Mouse (Mus musculus) fat pad, adult 2 months (tissue): ENCODE data around the gene Fam50b.

Experiments used
- DNase-seq: peaks from one replicate; pipeline ENCODE4 v3.0.0-alpha.2; 2011; ENCODE audit warnings: low read depth, low spot score; ENCODE audit errors: extremely low read depth

The Fam50b gene

DNA sequence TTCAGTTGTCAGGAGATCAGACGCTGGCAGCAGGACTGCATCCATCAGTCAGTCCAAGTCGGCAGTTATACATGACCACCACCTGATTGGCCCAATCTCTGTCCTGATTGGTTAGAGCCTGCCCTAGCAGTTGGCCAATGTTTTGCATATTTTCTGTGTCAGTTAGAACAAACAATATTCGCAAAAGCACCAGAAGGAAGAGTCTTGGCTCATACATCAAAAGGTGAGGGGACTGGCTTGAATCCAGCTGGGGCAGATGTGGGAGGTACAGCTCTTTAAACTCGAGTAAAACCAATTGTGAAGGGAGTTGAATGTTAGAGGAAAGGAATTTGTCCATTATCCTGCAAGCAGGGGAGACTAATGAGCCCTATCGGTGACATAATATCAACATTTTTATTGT lies at the start of gene Fam50b:
TSS of gene Fam50b (plus strand) at position 165 of the 400 bp plus-strand sequence.
- no peak for DNase-seq

DNA sequence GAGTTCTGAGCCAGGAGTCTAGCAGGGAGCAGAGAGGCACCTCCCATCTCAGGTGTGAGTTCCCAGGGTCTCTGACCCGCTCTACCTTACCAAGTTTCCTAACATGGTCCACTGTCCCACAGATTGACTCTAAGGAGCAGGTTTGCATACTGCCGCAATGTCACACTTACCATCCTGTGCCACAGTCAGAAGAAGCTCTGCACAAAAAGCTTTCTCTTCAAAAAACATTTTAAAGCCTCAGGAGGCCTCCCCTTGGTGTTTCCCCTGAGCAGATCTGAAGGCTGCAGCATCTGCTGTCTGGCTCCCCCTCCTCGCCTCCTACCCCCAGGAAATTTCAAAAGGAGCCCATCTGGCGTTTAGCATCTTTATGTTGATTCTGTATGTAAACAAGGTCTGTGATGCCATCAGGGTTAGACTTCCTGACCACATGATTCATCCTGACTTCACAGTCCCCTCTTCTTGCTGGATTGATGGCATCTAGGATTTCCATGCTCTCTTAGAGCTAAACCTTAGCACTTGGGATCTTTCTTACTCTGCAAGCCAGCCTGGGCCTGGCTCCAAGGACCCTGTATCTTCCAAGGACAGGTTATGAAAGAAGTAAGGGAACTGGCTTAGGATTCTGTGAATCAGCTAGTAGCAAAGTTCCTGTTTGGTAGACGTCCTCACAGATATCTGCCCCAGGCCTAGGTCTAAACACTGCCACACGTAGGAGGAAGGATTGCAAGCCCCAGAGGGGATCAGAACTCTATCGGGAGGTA lies 49.5 kb upstream of the Fam50b start:
- no peak for DNase-seq

DNA sequence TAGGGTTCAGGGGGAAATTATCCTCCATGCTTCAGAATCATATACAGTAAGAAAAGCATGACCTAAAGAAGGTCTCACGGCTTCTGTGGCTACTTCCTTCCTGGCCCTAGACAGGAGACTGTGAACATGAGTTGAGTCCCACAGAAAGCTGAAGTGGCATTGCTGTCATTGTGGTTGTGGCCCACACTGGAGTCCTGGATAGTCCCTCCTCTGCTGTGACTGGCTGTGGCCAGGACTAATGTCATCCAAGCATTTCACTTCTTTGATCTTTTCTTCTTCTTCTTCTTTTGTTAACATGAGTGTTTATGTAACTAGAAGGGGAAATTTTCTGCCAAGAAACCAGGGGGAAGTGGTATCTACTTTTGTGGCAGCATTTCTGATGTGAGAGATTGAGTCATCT lies 43.6 kb upstream of the Fam50b start:
- DNase-seq = no peak

DNA sequence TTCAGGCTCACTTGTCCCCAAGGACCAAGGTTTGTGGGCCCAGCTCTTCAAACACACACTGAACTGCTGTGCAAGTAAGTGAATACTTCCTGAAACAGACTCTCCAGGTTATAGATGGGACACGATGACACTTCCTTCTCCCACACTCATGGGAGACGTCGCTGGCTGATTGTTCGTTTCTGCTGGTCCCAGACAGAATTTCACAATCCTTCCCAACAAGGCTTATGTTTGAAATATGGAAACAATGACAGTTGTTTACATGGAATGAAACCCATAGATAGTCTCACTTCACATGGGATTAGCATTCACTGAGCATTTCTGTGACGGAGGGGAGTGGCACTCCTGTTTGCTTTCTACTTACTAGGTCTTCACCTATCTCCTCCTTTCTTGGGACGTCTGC lies 41.5 kb upstream of the Fam50b start:
- DNase-seq = no peak

DNA sequence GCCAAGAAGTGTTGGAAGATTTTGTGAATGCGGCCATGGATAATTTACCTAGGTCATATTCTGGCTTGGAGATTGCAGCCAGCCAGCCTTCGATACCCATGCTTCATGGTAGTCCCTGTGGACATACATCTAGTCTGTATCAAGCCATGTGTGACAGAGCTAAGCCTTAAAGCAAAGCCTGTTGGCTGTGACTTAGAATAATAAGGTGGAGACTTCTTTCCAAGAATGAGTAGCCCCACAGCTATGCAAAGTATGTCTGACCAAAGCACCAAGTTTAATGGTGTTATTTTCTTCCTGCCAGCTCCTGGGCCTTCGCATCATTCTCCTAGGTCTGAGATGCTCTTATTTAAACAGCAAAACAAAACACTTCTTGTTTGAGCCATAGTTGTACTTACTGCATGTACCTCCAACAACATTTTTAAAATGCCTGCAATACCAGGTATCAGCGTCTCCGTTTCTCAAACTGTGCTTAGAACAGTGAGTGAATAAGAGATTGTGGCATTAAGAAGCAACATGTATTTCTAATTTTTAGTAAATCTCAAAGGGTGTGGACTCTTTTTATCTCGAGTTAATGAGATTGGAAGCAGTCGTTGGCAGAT lies 37.8 kb upstream of the Fam50b start:
- DNase-seq = no peak

DNA sequence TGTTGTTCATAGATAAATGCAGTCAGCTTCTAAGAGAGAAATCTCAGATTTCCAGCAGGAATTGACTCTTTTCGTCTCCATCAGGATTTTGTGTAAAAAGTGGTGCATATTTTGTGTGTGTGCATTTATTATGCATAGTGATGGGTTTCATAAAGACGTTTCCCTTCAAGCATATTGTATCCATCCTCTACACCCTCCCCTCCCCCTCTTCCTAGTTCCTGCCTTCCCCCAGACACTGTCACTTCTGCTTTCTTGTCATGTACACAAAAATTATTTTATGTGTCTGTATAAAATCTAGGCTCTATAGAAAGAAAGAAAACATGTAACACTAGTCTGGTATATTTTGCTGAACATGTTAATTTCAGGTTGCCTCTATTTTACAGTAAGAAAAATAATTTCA lies 34.6 kb upstream of the Fam50b start:
- DNase-seq = no peak

DNA sequence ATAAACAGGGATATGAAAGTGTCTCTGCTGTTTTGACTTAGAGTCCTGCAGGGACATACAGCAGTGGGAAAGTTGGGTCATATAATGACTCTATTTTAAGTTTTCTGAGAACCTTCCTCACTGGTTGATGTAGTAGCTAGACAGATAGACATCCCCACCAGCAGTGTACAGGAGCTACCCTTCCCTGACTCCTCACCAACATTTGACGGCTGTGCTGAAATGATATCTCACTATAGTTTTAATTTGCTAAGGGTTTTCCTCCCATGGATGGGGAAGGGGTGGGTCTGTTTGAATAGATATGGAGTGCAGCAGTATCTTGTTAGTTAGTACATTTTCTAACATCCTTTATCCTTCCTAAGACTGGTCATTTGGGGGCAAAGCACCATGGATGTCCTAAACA lies 34.0 kb upstream of the Fam50b start:
- DNase-seq = no peak

DNA sequence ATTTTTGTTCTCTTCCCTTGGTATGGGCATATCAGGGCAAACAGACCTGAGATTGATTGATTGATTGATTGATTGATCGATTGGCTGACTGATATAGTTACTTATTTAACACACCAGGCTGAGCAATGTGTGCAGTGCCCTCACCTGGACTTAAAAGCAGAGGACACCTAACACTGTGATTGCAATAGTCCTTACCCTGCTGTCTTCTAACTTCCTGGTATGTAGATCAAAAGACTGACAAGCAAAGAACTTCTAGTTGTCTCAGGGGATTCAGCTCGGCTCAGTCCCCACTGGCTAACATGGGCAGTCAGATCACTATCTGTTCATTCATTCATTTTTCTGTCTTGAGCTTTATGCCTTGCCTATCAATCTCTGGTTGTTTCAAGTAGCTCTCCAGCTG lies 31.3 kb upstream of the Fam50b start:
- DNase-seq = no peak

DNA sequence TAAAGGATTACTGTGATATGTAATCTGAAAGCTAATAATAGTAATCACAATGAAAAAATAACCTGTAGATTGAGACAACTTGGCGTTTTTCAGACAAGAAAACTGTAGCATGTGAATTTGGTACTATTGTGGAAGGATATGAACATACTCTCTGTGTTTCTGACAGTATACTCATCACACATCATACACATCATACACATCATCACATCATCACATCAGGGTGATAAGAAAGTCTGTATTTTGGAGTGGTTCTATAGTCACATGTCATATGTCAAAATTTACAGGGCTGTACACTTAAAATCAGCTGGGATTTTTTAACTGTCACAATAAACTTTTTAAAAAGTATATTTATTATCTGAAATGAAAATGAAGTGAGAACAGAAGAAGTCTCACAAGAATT lies 30.9 kb upstream of the Fam50b start:
- no peak for DNase-seq

DNA sequence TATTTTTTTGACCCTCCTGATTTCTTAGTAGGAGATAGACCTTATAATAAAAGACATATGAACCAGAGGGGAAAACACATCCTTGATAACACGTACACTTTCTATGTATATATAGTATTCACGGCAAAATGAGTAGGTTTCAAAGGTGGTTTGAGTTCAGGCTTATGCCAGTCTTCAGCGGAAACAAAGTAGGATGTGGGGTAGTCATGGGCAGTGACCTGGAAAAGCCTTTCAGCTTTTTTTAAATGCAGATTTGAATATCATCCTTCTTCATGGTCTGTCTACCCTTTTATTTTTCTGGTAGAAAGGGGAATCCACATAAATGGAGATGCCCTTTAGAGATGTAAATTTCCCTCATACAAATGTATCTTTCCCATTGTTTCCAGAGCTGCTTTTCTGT lies 29.8 kb upstream of the Fam50b start:
- no peak for DNase-seq

DNA sequence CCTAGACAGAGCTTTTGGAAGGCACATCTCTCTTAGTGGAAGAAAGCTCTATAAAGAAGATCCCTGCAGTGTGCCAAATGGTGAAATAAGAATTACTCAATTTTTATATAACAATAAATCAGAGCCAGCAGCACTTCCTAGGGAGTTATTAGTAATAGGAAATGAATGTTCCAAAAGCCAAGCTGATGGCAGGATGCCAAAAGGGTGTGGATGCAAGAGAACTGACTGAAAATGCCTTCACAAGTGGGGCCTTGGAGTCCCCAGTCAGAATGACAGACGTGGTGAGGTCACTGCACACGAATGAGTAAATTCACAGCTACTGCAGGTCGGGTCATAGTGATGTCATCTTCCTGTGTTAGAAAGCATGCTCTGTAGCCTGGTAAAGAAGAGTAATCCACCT lies 25.7 kb upstream of the Fam50b start:
- no peak for DNase-seq

DNA sequence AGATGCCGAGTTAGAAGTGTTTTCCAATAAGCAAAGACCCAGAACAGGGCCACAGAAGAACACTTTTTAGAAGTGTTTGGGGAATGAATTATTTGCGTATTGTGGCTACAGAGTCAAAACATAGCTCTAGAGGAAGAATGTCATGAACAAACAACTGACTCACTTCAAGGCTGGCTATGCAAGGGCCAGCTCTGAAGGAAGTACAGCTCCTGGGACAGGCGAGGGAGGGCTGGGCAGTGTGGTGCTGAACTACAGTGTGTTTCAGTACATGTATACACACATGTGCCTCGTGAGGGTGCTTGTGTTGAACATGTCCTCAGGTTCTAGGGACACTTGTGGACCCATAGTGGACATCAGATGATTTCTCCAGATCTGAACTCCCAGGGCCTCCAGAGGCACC lies 25.1 kb upstream of the Fam50b start:
- no peak for DNase-seq

DNA sequence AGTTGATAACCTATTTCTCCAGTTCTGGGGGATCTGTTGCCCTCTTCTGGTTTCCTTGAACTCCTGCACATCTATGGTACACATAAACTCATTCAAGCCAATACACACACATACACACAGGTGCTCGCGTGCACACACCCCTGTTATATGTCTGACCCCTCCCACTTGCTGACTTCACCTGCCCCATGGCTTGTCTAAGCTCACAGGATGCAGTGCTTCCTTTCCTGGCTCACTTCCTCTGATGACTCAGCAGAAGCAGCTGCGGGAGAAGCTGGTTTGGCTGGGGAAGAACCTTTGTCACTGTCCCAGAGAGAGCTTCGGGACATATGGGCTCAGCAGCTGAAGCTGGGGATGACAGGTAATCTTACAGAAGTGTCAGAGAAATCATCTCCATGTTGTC lies 23.2 kb upstream of the Fam50b start:
- no peak for DNase-seq

DNA sequence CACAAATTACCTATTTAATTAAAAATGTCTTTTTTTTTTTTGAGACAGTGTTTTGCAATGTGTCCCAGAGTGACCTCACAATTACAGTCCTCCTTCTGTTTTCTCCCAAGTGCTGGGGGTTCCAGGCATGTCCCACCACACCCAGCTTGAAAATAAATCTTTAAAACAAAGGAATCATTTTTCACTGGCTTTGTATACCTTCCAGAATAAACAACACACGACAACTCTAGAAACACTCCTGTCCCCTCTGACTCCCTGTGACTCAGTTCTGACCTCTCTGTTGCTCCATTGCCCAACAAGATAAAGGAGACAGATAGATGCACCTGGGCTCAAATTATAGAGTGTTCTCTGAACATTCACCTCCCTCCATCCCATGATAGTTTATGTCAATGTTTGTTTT lies 21.8 kb upstream of the Fam50b start:
- DNase-seq = no peak

DNA sequence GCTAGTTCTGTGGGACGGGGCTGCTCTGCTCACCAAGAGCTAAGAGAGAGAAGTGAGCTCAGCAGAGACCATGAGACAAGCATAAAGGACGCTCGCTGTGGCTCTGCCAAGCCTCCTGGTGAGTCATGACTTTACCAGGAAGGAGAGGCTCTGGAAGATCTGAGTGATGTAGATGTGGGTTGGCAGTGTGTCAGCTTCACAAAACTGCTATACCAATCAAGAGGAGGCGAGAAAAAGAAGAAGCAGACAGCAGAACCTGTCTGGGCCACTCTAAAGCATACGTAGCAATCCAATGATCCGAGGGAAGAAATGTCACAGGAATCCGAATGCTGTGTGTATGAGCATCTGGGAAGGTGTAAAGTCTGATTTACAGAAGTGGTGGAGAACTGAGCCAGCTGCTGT lies 19.2 kb upstream of the Fam50b start:
- DNase-seq = no peak

DNA sequence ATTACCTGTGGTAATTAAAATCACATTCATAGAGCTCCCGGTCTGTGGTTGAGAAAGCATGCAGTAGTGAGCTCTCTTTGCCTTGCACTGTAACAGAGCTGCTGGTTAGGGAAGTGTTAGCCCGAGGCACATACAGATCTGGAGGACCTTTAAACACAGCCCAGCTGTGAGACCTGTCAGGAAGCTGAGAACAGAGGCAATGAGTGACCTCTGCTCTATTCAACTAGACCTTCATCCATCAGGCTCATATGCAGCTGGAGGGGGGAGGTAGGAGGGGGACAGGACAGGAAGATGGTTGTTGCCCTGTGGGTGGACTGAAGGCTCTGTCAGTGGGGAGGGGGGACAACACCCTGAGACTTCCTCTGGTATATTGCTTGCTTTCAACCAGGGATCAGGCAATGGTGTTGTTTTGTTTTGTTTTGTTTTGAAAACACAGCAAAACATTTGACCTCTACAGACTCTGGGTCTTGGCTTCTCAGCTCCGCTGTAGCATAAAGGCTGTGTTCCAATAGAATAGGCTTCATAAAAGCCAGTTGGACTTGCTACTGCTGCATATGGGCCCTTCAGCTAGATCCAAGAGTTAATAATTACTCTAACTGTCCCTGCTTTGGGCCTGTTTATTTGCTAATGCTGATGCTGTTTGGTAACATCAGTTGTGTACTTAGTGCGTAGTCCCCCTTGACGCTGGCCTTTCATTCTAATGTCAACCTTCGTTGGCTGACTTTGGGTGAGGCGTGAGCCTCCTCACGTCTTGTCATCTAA lies 9.6 kb upstream of the Fam50b start:
- DNase-seq = no peak

DNA sequence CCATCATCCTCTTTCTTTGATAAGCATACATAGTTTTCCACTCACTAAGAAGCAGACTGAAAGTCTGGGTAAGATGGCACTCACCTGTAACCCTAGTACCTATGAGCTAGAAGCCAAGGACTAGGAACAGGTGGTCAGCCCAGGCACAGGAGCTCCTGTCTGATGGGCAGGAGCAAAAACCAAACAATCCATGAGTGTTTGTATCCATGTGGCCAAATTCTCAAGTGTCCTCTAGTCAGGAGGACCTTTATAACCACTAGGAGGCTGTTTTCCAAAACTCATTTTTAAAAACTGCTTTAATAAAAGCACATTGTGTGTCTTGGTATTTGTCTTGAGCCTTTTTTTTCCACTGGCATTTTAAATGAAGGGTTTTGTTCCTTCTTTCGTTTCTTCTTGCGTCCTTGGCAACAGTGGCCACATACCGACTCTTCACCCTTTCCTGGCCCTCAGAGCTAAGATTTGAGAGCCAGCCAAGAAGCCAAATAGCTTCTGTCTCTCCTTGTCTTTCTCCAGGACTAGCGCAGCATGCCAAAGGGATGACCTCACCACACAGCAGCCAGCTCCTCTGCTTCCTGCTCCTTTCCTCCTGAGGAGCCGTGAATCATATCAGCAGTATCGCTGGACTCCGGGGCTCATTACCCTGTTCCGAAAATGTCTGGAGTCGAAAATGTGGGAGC lies 8.7 kb upstream of the Fam50b start:
- no peak for DNase-seq

DNA sequence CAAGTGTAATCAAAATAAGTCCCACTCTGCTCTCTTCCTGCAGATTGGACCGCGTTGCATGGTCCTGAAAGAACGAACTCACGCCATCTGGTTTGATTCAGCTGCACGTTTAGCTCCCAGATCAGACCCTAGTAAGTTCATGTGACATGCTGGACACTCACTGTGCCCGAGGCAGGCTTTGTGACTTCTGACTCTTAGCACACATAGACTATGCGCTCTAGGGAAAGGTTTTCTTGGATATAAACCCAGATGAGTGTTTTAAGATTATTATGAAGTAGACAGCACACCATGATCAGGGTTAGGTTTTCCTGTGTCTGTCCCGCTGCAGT lies 8.2 kb upstream of the Fam50b start:
- DNase-seq = no peak

DNA sequence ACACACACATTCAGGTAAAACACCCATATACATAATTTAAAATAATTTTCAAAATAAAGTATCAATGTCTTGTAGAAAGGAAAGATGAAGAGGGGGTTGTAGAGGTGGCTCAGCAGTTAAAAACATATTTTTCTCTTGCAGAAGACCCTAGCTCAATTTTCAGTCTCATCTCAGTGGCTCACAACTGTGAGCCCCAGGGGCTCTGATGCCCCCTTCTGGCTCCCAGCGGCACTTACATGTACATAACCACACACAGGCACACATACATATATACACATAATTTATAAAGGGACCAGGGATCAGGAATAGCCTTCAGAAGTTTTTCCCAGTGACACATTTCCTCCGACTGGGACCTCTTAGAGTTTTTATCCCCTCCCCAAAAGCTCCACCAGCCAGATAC lies 7.6 kb upstream of the Fam50b start:
- no peak for DNase-seq

DNA sequence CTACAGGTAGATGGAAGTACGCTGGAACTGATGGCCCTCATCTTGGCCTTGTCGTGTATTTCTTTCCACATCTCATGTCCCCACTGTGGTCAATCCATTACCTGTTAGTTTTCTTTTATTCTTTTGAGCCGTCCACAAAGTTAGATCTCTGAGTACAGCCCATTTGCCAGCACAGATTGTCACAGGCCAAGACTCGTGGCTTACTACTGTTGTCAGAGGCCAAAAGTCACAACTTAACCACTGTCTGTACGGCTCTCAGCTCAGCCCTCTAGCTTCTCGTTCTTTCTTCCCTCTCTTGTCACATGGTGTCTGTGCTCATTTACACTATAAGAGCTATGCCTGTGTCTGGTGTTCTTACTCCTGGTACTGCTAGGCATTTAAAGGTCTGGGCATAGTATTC lies 3.1 kb upstream of the Fam50b start:
- no peak for DNase-seq

DNA sequence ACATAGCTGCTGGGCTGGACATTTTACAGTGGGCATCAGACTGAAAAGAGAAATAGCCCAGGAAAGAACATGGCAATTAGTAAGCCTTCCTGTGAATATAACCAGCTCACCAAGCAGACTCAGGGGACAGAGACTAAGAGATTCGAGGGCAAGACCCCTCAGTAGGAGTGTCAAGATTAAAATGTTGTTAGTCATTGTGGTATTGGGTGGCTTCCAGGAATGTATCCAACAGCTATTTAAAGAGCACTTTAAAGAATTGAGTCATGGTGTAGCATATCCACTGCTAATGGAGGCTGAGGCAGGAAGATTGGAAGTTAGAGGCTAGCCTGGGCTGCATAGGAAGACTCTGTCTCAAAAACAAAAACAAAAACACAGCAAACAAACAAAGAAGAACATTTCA lies 870 bp upstream of the Fam50b start:
- no peak for DNase-seq
